Mouse (Mus musculus): ENCODE measurements at regions not wholly inside any gene's neighbourhood (a gene's known extent, or its start where the extent isn't known, plus 50 kb on each side); places are given as distances from the start of the nearest gene placed in this dataset.
"Not testable (repeated sequence)": the region's sequence is repeated elsewhere in the genome, so short reads cannot be mapped to it uniquely, and the experiment has no call there.

GRCm38 (mm10) chr14:53081024-53081711 lies 585.6 kb upstream of the Olfr1507 start:
- DNase-seq; intact Hi-C loops (cut with DNase I): not testable (repeated sequence)

- intact Hi-C loops (cut with DNase I); DNase-seq: not testable (repeated sequence)
Measured at GRCm38 (mm10) chr14:53080556-53080955, 585.0 kb upstream of the Olfr1507 start.

- intact Hi-C loops (cut with DNase I); DNase-seq: not testable (repeated sequence)
Measured at GRCm38 (mm10) chr14:53075937-53076336, 580.4 kb upstream of the Olfr1507 start.

GRCm38 (mm10) chr14:53073126-53073525 lies 577.6 kb upstream of the Olfr1507 start:
- DNase-seq; intact Hi-C loops (cut with DNase I): not testable (repeated sequence)

GRCm38 (mm10) chr14:53072502-53072901 lies 577.0 kb upstream of the Olfr1507 start:
- DNase-seq; intact Hi-C loops (cut with DNase I): not testable (repeated sequence)

GRCm38 (mm10) chr14:53054439-53054838 lies 558.9 kb upstream of the Olfr1507 start:
- intact Hi-C loops (cut with DNase I); DNase-seq: not testable (repeated sequence)

GRCm38 (mm10) chr14:53053465-53054123 lies 558.0 kb upstream of the Olfr1507 start:
- intact Hi-C loops (cut with DNase I); DNase-seq: not testable (repeated sequence)

GRCm38 (mm10) chr14:53047683-53048082 lies 552.1 kb upstream of the Olfr1507 start:
- DNase-seq = not testable (repeated sequence)

GRCm38 (mm10) chr14:53046975-53047374 lies 551.4 kb upstream of the Olfr1507 start:
- DNase-seq = not testable (repeated sequence)

More at GRCm38 (mm10) chr14:53047683-53048082, 552.1 kb upstream of the Olfr1507 start:
- intact Hi-C loops (cut with DNase I) = not testable (repeated sequence)

GRCm38 (mm10) chr14:53045331-53045730 lies 549.8 kb upstream of the Olfr1507 start:
- DNase-seq; intact Hi-C loops (cut with DNase I): not testable (repeated sequence)

More at GRCm38 (mm10) chr14:53046975-53047374, 551.4 kb upstream of the Olfr1507 start:
- intact Hi-C loops (cut with DNase I) = not testable (repeated sequence)

GRCm38 (mm10) chr14:53044101-53044500 lies 548.6 kb upstream of the Olfr1507 start:
- DNase-seq; intact Hi-C loops (cut with DNase I): not testable (repeated sequence)

- intact Hi-C loops (cut with DNase I); DNase-seq: not testable (repeated sequence)
Measured at GRCm38 (mm10) chr14:53042016-53042415, 546.5 kb upstream of the Olfr1507 start.

- DNase-seq; intact Hi-C loops (cut with DNase I): not testable (repeated sequence)
Measured at GRCm38 (mm10) chr14:53039475-53039874, 543.9 kb upstream of the Olfr1507 start.

- DNase-seq; intact Hi-C loops (cut with DNase I): not testable (repeated sequence)
Measured at GRCm38 (mm10) chr14:53034940-53035339, 539.4 kb upstream of the Olfr1507 start.

- DNase-seq; intact Hi-C loops (cut with DNase I): not testable (repeated sequence)
Measured at GRCm38 (mm10) chr14:53033221-53033620, 537.7 kb upstream of the Olfr1507 start.

- DNase-seq; intact Hi-C loops (cut with DNase I): not testable (repeated sequence)
Measured at GRCm38 (mm10) chr14:53032498-53032897, 536.9 kb upstream of the Olfr1507 start.

- intact Hi-C loops (cut with DNase I); DNase-seq: not testable (repeated sequence)
Measured at GRCm38 (mm10) chr14:53030227-53030626, 534.7 kb upstream of the Olfr1507 start.

GRCm38 (mm10) chr14:53026958-53027357 lies 531.4 kb upstream of the Olfr1507 start:
- DNase-seq; intact Hi-C loops (cut with DNase I): not testable (repeated sequence)

- DNase-seq; intact Hi-C loops (cut with DNase I): not testable (repeated sequence)
Measured at GRCm38 (mm10) chr14:53020152-53020551, 524.6 kb upstream of the Olfr1507 start.

- intact Hi-C loops (cut with DNase I); DNase-seq: not testable (repeated sequence)
Measured at GRCm38 (mm10) chr14:53007741-53008140, 512.2 kb upstream of the Olfr1507 start.

GRCm38 (mm10) chr14:53007323-53007722 lies 511.8 kb upstream of the Olfr1507 start:
- DNase-seq; intact Hi-C loops (cut with DNase I): not testable (repeated sequence)

All from gastrocnemius, postnatal 36 days (tissue).